Mouse (Mus musculus): ENCODE measurements around the gene Nod1. TPM values are rescaled to one million over a fixed set of nuclear protein-coding genes. Genes with fewer than 3 reads are reported as not detected.

Nod1 gene
- polyA plus RNA-seq, 1 experiment from 2014 or later, result 1.8 TPM

- H3K27ac ChIP-seq (ENCODE audit: low read depth, low read length), result no peak overlapping the region
- no peaks in the 10 kb centered on the region for H3K27me3 ChIP-seq (ENCODE audit: control insufficient read depth, insufficient read depth, low read length)
- no peak for ATAC-seq (ENCODE audit: low FRiP score)
- DNase-seq (ENCODE audit: low spot score), result no peak
- H3K4me3 ChIP-seq (ENCODE audit: low read depth, low read length), result no peak overlapping the region
- no peak overlapping the region for H3K9ac ChIP-seq (ENCODE audit: low read depth, low read length)
- no peaks in the 10 kb centered on the region for H3K36me3 ChIP-seq (ENCODE audit: control insufficient read depth, insufficient read depth, low read length)
- H3K4me2 ChIP-seq (replicated peaks; ENCODE audit: low read depth, low read length), result no peak overlapping the region
- no peaks in the 10 kb centered on the region for H3K4me1 ChIP-seq (replicated peaks; ENCODE audit: control insufficient read depth, insufficient read depth, low read length)
- 94% methylated on average over 3 of the region's 3 CpGs for WGBS
- no peaks in the 10 kb centered on the region for H3K9me3 ChIP-seq (ENCODE audit: control insufficient read depth, low read length)
These were observed 94.8 kb downstream of the Nod1 start for GRCm38 (mm10) chr6:54877651-54878050.

- Histone ChIP-seq H3K4me2 (replicated peaks; ENCODE audit: low read depth, low read length) (no peak overlapping the region), H3K9me3 (ENCODE audit: control insufficient read depth, low read length) (no peaks in the 10 kb centered on the region), H3K4me3 (ENCODE audit: low read depth, low read length) (no peak overlapping the region), H3K36me3 (ENCODE audit: control insufficient read depth, insufficient read depth, low read length) (no peaks in the 10 kb centered on the region), H3K9ac (ENCODE audit: low read depth, low read length) (no peak overlapping the region), H3K4me1 (replicated peaks; ENCODE audit: control insufficient read depth, insufficient read depth, low read length) (no peaks in the 10 kb centered on the region), H3K27me3 (ENCODE audit: control insufficient read depth, insufficient read depth, low read length) (no peaks in the 10 kb centered on the region), H3K27ac (ENCODE audit: low read depth, low read length) (no peak overlapping the region)
- WGBS, result 34% methylated on average over 5 of the region's 5 CpGs
- DNase-seq (ENCODE audit: low spot score), result no peak
- ATAC-seq (ENCODE audit: low FRiP score), result no peak
These were observed 95.6 kb downstream of the Nod1 start for GRCm38 (mm10) chr6:54876782-54877181.

Other genes with a start within 250 kb of the Nod1 start
- 3.2 and 3.6 TPM in 2 replicates for gene Znrf2, start 155.7 kb downstream of the Nod1 start, polyA plus RNA-seq (2014; fragmentation: Nextera tagmentation; extraction: Ambion mirVana)
- gene Ggct, start 20.3 kb upstream of the Nod1 start, polyA plus RNA-seq (2014; fragmentation: Nextera tagmentation; extraction: Ambion mirVana), result 18.2 and 18.9 TPM in 2 replicates
- 214 and 230 TPM in 2 replicates for gene Gars, start 65.4 kb upstream of the Nod1 start, polyA plus RNA-seq (2014; fragmentation: Nextera tagmentation; extraction: Ambion mirVana)
- gene Crhr2, start 160.4 kb upstream of the Nod1 start, polyA plus RNA-seq (2014; fragmentation: Nextera tagmentation; extraction: Ambion mirVana), result 0.15 and 0.31 TPM in 2 replicates
- 0.28 TPM in 1 of 2 replicates, not detected in the other for gene Inmt, start 202.4 kb upstream of the Nod1 start, polyA plus RNA-seq (2014; fragmentation: Nextera tagmentation; extraction: Ambion mirVana)
- gene Mindy4, start 230.8 kb upstream of the Nod1 start, polyA plus RNA-seq (2014; fragmentation: Nextera tagmentation; extraction: Ambion mirVana), result 11.9 and 12.6 TPM in 2 replicates